Mouse (Mus musculus) G1E (cell line): ENCODE measurements at regions not wholly inside any gene's neighbourhood (a gene's known extent, or its start where the extent isn't known, plus 50 kb on each side); places are given as distances from the start of the nearest gene placed in this dataset.

ENCODE experiments used
- ATAC-seq: 2 replicates; pipeline ENCODE4 v1.8.0; 2016; ENCODE audit warnings: mild to moderate bottlenecking; ENCODE audit not compliant: insufficient number of reproducible peaks, poor library complexity, low FRiP score, severe bottlenecking; ENCODE audit errors: extremely low read depth
- DNase-seq: peaks from one replicate; pipeline ENCODE4 v3.0.0; 2012; ENCODE audit warnings: low spot score
- H3K27me3 ChIP-seq: 2 replicates; pipeline ENCODE4 v1.6.1; 2012; ENCODE audit warnings: mild to moderate bottlenecking, low read length, inconsistent platforms; ENCODE audit not compliant: insufficient read depth
- H3K36me3 ChIP-seq: replicated peaks from 2 replicates; pipeline ENCODE3; 2012; ENCODE audit warnings: mild to moderate bottlenecking, inconsistent platforms
- H3K4me1 ChIP-seq: 2 replicates; pipeline ENCODE4 v1.6.1; 2012; ENCODE audit warnings: low read depth, low read length, inconsistent platforms, mixed read lengths; ENCODE audit not compliant: insufficient read depth
- H3K4me3 ChIP-seq: 2 replicates; pipeline ENCODE4 v1.5.1; 2012; ENCODE audit warnings: low read depth, mild to moderate bottlenecking, inconsistent platforms, low read length, moderate library complexity, mixed read lengths
- H3K9me3 ChIP-seq: replicated peaks from 2 replicates; pipeline ENCODE4 v1.6.1; 2012; ENCODE audit warnings: inconsistent platforms
- CTCF ChIP-seq: IDR thresholded peaks from 2 replicates; pipeline ENCODE4 v1.5.1; 2012; ENCODE audit warnings: low read depth, low read length, inconsistent platforms, mixed read lengths
- GATA1 ChIP-seq: IDR thresholded peaks from 2 replicates; pipeline ENCODE4 v1.6.1; 2012; ENCODE audit warnings: borderline replicate concordance, low read length, inconsistent platforms, mixed read lengths
- GATA2 ChIP-seq: IDR thresholded peaks from 2 replicates; pipeline ENCODE4 v1.6.1; 2012; ENCODE audit warnings: low read depth, low read length, inconsistent platforms, borderline replicate concordance
- POLR2AphosphoS5 ChIP-seq: IDR thresholded peaks from 2 replicates; pipeline ENCODE4 v1.6.1; 2012; ENCODE audit warnings: low read depth, low read length, inconsistent platforms; ENCODE audit not compliant: insufficient replicate concordance
- TAL1 ChIP-seq: conservative IDR thresholded peaks from 2 replicates; pipeline ENCODE4 v1.6.1; 2012; ENCODE audit warnings: low read depth, low read length, inconsistent platforms, mixed read lengths

DNA sequence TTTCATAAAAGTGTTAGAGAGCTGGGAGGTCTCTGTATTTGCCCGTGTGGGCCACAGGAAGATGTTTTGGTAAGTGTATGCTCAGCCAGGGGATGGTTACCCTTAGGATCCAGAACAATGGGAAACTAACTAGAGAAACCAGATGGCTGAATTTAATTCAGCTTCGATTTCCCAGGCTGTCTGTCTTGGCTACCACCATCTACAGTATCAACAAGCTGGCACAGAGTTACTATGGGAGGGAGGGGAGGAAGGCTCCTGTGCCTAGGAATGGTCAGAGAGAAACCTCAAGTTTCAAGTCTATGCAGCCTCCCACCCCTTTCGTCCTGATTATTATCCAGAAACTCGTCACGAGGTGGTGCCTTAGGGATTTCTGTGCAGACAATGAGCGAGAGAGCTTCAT lies 55.6 kb upstream of the Abcd3 start:
- Histone ChIP-seq H3K4me1 (no peaks in the 10 kb centered on the region), H3K9me3 (no peaks in the 10 kb centered on the region), H3K4me3 (no peak overlapping the region), H3K36me3 (no peaks in the 10 kb centered on the region), H3K27me3 (peaks cover 3% of the 10 kb centered on the region; the same call in 1 of the 2 replicates)
- ATAC-seq (no peak), DNase-seq (no peak)
- no peak for TF ChIP-seq GATA1
- TF ChIP-seq POLR2AphosphoS5: no peak
- no peak for TF ChIP-seq TAL1
- no peak for TF ChIP-seq GATA2
- no peak for TF ChIP-seq CTCF

GRCm38 (mm10) chr3:121869694-121870093 lies 54.6 kb upstream of the Abcd3 start:
- no peak for DNase-seq
- H3K4me3 ChIP-seq: no peak overlapping the region
- H3K36me3 ChIP-seq: no peaks in the 10 kb centered on the region
- no peaks in the 10 kb centered on the region for H3K9me3 ChIP-seq
- H3K27me3 ChIP-seq: peaks cover 4% of the 10 kb centered on the region; the same call in 1 of the 2 replicates
- TF ChIP-seq POLR2AphosphoS5 (no peak), GATA2 (no peak), CTCF (no peak), TAL1 (no peak), GATA1 (no peak)
- no peak for ATAC-seq
- no peaks in the 10 kb centered on the region for H3K4me1 ChIP-seq

- no peak for DNase-seq
- H3K9me3 ChIP-seq: no peaks in the 10 kb centered on the region
- no peak for TF ChIP-seq TAL1
- no peak for TF ChIP-seq POLR2AphosphoS5
- no peak for TF ChIP-seq CTCF
- TF ChIP-seq GATA2: no peak
- no peak for TF ChIP-seq GATA1
Observed at GRCm38 (mm10) chr3:121867301-121867700, 52.2 kb upstream of the Abcd3 start.

DNA sequence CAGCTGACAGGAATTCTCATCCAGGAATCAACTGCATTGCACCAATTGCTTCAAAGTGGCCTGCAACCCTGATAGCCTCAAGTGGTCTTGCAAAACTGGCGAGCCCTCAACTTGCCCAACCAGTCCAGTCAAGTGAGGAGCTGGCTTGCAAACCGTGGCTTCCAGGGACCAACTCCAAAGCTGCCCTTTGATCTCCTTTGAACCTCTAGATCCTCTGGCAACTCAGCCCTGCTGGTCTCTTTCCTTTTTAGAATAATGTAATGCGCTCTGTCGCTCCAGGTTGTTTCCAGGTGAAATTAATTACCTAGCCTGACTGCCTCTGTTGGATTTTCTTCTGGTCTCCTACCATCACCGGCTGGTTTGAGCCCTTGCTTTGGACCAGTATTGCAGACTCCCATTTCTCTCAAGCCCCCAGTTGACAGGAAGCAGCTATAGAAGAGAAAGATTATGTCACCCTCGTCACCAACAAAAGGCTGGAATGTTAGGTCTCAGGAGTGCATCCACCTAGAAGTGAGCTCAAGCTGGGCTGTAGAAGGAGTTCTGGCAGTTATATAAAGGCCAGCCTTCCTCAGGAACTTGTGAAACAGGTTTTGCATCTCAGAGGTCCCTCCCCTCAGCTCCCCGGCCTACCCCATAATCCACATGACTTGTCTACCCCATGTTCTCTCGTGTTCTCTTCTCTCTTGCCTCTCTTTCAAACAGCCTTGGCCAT lies 49.8 kb upstream of the Abcd3 start:
- TF ChIP-seq CTCF (no peak), GATA2 (no peak), TAL1 (no peak), GATA1 (no peak)
- ATAC-seq: no peak
- no peak for DNase-seq
- H3K27me3 ChIP-seq: 0 out of 2 replicates have a peak, but pooled peaks cover 2% of the 10 kb centered on the region
- H3K36me3 ChIP-seq: no peaks in the 10 kb centered on the region
- no peak overlapping the region for H3K4me3 ChIP-seq
- no peaks in the 10 kb centered on the region for H3K9me3 ChIP-seq
- H3K4me1 ChIP-seq: no peaks in the 10 kb centered on the region

More at GRCm38 (mm10) chr3:121867301-121867700, 52.2 kb upstream of the Abcd3 start:
- H3K4me3 ChIP-seq: no peak overlapping the region
- ATAC-seq: no peak
- no peaks in the 10 kb centered on the region for H3K36me3 ChIP-seq
- H3K27me3 ChIP-seq: peaks cover 5% of the 10 kb centered on the region; the same call in 1 of the 2 replicates
- no peaks in the 10 kb centered on the region for H3K4me1 ChIP-seq
